Mouse (Mus musculus): ENCODE results near the gene Olfr143.

Olfr143 gene

GRCm38 (mm10) chr9:38252474-38252873 lies at the start of gene Olfr143:
Gene Olfr143, plus strand, starts transcription at chr9:38252774.

GRCm38 (mm10) chr9:38208065-38208464 lies 44.5 kb upstream of the Olfr143 start, which contains the start of gene Olfr893:
Gene Olfr893, plus strand, starts transcription at chr9:38208365.
- 87% methylated on average over 3 of the region's 3 CpGs for WGBS

GRCm38 (mm10) chr9:38217755-38218154 lies 34.8 kb upstream of the Olfr143 start, which contains the start of gene Olfr894:
Gene Olfr894, plus strand, starts transcription at chr9:38218055.

GRCm38 (mm10) chr9:38267551-38267950 lies 15.0 kb downstream of the Olfr143 start, which contains the start of gene Olfr895:
Gene Olfr895, plus strand, starts transcription at chr9:38267851.

GRCm38 (mm10) chr9:38290807-38291206 lies 38.2 kb downstream of the Olfr143 start, which contains the start of gene Olfr896-ps1:
Gene Olfr896-ps1, plus strand, starts transcription at chr9:38291107.
- 77% methylated on average over 1 of the region's 1 CpGs for WGBS
